Mouse (Mus musculus): Measurements from ENCODE around the gene Gjc3. TPM values are rescaled to one million over a fixed set of nuclear protein-coding genes. Genes with fewer than 3 reads are reported as not detected.
A peak's percentile ranks its signal among the peaks of the same experiment; 100 is the strongest.

Gene Gjc3
- polyA plus RNA-seq, 1 experiment from 2014 or later = not detected

- WGBS = 21% methylated on average over 1 of the region's 1 CpGs
- ATAC-seq (no peak), DNase-seq (ENCODE audit: low spot score) (no peak)
- H3K9me3 ChIP-seq (ENCODE audit: low read length) = no peaks in the 10 kb centered on the region
- H3K4me1 ChIP-seq (ENCODE audit: insufficient read depth, low read depth, low read length) = no peaks in the 10 kb centered on the region
- H3K4me2 ChIP-seq (replicated peaks; ENCODE audit: low read depth, low read length) = no peak overlapping the region
- H3K4me3 ChIP-seq (ENCODE audit: low read depth, low read length) = no peak overlapping the region
- TF ChIP-seq EP300 (IDR thresholded peaks at IDR 0.05) (no peak), CTCF (IDR thresholded peaks at IDR 0.05) (no peak)
- no peak overlapping the region for H3K9ac ChIP-seq (replicated peaks; ENCODE audit: low read depth)
- H3K27ac ChIP-seq (ENCODE audit: low read length) = no peak overlapping the region
- no peaks in the 10 kb centered on the region for H3K27me3 ChIP-seq (replicated peaks; ENCODE audit: insufficient read depth, low read length)
- H3K36me3 ChIP-seq (ENCODE audit: insufficient read depth, low read length) = no peaks in the 10 kb centered on the region
Observed at GRCm38 (mm10) chr5:137975434-137975833, 12.5 kb upstream of the Gjc3 start.

- Histone ChIP-seq H3K36me3 (ENCODE audit: insufficient read depth, low read length) (no peaks in the 10 kb centered on the region), H3K4me2 (replicated peaks; ENCODE audit: low read depth, low read length) (no peak overlapping the region), H3K4me1 (ENCODE audit: insufficient read depth, low read depth, low read length) (no peaks in the 10 kb centered on the region), H3K4me3 (ENCODE audit: low read depth, low read length) (no peak overlapping the region), H3K9me3 (ENCODE audit: low read length) (no peaks in the 10 kb centered on the region), H3K9ac (replicated peaks; ENCODE audit: low read depth) (no peak overlapping the region), H3K27me3 (replicated peaks; ENCODE audit: insufficient read depth, low read length) (no peaks in the 10 kb centered on the region), H3K27ac (ENCODE audit: low read length) (no peak overlapping the region)
- no peak for TF ChIP-seq CTCF (IDR thresholded peaks at IDR 0.05)
- no peak for TF ChIP-seq EP300 (IDR thresholded peaks at IDR 0.05)
- whole genome bisulfite sequencing = 53% methylated on average over 3 of the region's 3 CpGs
- ATAC-seq (no peak), DNase-seq (ENCODE audit: low spot score) (no peak)
Observed at GRCm38 (mm10) chr5:137974724-137975123, 11.8 kb upstream of the Gjc3 start.

GRCm38 (mm10) chr5:137973738-137974137 is 10.8 kb upstream of the Gjc3 start:
- Histone ChIP-seq H3K9me3 (ENCODE audit: low read length) (no peaks in the 10 kb centered on the region), H3K4me2 (replicated peaks; ENCODE audit: low read depth, low read length) (no peak overlapping the region), H3K27ac (ENCODE audit: low read length) (no peak overlapping the region), H3K36me3 (ENCODE audit: insufficient read depth, low read length) (no peaks in the 10 kb centered on the region), H3K4me1 (ENCODE audit: insufficient read depth, low read depth, low read length) (no peaks in the 10 kb centered on the region), H3K27me3 (replicated peaks; ENCODE audit: insufficient read depth, low read length) (no peaks in the 10 kb centered on the region), H3K4me3 (ENCODE audit: low read depth, low read length) (no peak overlapping the region), H3K9ac (replicated peaks; ENCODE audit: low read depth) (no peak overlapping the region)
- no peak for ATAC-seq
- TF ChIP-seq EP300 (IDR thresholded peaks at IDR 0.05) (no peak), CTCF (IDR thresholded peaks at IDR 0.05) (peak; percentile 62)
- WGBS = 35% methylated on average over 3 of the region's 3 CpGs
- peak; percentile 16 for DNase-seq (ENCODE audit: low spot score)

GRCm38 (mm10) chr5:137973161-137973560 is 10.3 kb upstream of the Gjc3 start:
- H3K4me3 ChIP-seq (ENCODE audit: low read depth, low read length) = no peak overlapping the region
- H3K27ac ChIP-seq (ENCODE audit: low read length) = no peak overlapping the region
- 63% methylated on average over 2 of the region's 2 CpGs for WGBS
- DNase-seq (ENCODE audit: low spot score) (no peak), ATAC-seq (no peak)
- H3K9ac ChIP-seq (replicated peaks; ENCODE audit: low read depth) = no peak overlapping the region
- H3K4me2 ChIP-seq (replicated peaks; ENCODE audit: low read depth, low read length) = no peak overlapping the region
- H3K4me1 ChIP-seq (ENCODE audit: insufficient read depth, low read depth, low read length) = no peaks in the 10 kb centered on the region
- TF ChIP-seq CTCF (IDR thresholded peaks at IDR 0.05) (peak; percentile 31), EP300 (IDR thresholded peaks at IDR 0.05) (no peak)
- no peaks in the 10 kb centered on the region for H3K27me3 ChIP-seq (replicated peaks; ENCODE audit: insufficient read depth, low read length)
- no peaks in the 10 kb centered on the region for H3K9me3 ChIP-seq (ENCODE audit: low read length)
- no peaks in the 10 kb centered on the region for H3K36me3 ChIP-seq (ENCODE audit: insufficient read depth, low read length)

- Histone ChIP-seq H3K4me3 (ENCODE audit: low read depth, low read length) (no peak overlapping the region), H3K27ac (ENCODE audit: low read length) (no peak overlapping the region), H3K27me3 (replicated peaks; ENCODE audit: insufficient read depth, low read length) (no peaks in the 10 kb centered on the region), H3K4me2 (replicated peaks; ENCODE audit: low read depth, low read length) (no peak overlapping the region), H3K36me3 (ENCODE audit: insufficient read depth, low read length) (no peaks in the 10 kb centered on the region), H3K4me1 (ENCODE audit: insufficient read depth, low read depth, low read length) (no peaks in the 10 kb centered on the region), H3K9ac (replicated peaks; ENCODE audit: low read depth) (no peak overlapping the region), H3K9me3 (ENCODE audit: low read length) (no peaks in the 10 kb centered on the region)
- no peak for TF ChIP-seq EP300 (IDR thresholded peaks at IDR 0.05)
- TF ChIP-seq CTCF (IDR thresholded peaks at IDR 0.05) = no peak
- no peak for DNase-seq (ENCODE audit: low spot score)
- ATAC-seq = no peak
Observed at GRCm38 (mm10) chr5:137966492-137966891, 3.6 kb upstream of the Gjc3 start.

GRCm38 (mm10) chr5:137956404-137956803 is 6.5 kb downstream of the Gjc3 start:
- Histone ChIP-seq H3K4me2 (replicated peaks; ENCODE audit: low read depth, low read length) (no peak overlapping the region), H3K36me3 (ENCODE audit: insufficient read depth, low read length) (no peaks in the 10 kb centered on the region), H3K27me3 (replicated peaks; ENCODE audit: insufficient read depth, low read length) (no peaks in the 10 kb centered on the region), H3K9me3 (ENCODE audit: low read length) (no peaks in the 10 kb centered on the region), H3K4me3 (ENCODE audit: low read depth, low read length) (no peak overlapping the region), H3K4me1 (ENCODE audit: insufficient read depth, low read depth, low read length) (no peaks in the 10 kb centered on the region), H3K27ac (ENCODE audit: low read length) (no peak overlapping the region), H3K9ac (replicated peaks; ENCODE audit: low read depth) (no peak overlapping the region)
- ATAC-seq (no peak), DNase-seq (ENCODE audit: low spot score) (no peak)
- 90% methylated on average over 3 of the region's 3 CpGs for WGBS
- no peak for TF ChIP-seq CTCF (IDR thresholded peaks at IDR 0.05)
- no peak for TF ChIP-seq EP300 (IDR thresholded peaks at IDR 0.05)

GRCm38 (mm10) chr5:137951218-137951617 is 11.7 kb downstream of the Gjc3 start:
- no peak overlapping the region for H3K4me3 ChIP-seq (ENCODE audit: low read depth, low read length)
- no peaks in the 10 kb centered on the region for H3K9me3 ChIP-seq (ENCODE audit: low read length)
- H3K36me3 ChIP-seq (ENCODE audit: insufficient read depth, low read length) = no peaks in the 10 kb centered on the region
- no peak overlapping the region for H3K9ac ChIP-seq (replicated peaks; ENCODE audit: low read depth)
- H3K4me2 ChIP-seq (replicated peaks; ENCODE audit: low read depth, low read length) = no peak overlapping the region
- ATAC-seq = no peak
- DNase-seq (ENCODE audit: low spot score) = peak; percentile 39
- 24% methylated on average over 6 of the region's 6 CpGs for WGBS
- peak; percentile 63 for TF ChIP-seq CTCF (IDR thresholded peaks at IDR 0.05)
- no peak for TF ChIP-seq EP300 (IDR thresholded peaks at IDR 0.05)
- H3K27ac ChIP-seq (ENCODE audit: low read length) = no peak overlapping the region
- no peaks in the 10 kb centered on the region for H3K27me3 ChIP-seq (replicated peaks; ENCODE audit: insufficient read depth, low read length)
- H3K4me1 ChIP-seq (ENCODE audit: insufficient read depth, low read depth, low read length) = no peaks in the 10 kb centered on the region

Data from lung, postnatal 0 days (tissue).